Mouse (Mus musculus) thymus, postnatal 25 days (tissue): ENCODE results near the gene Pbx1.
"Not testable (repeated sequence)": the region's sequence is repeated elsewhere in the genome, so short reads cannot be mapped to it uniquely, and the experiment has no call there.

Source experiments
- DNase-seq: peaks from one replicate; pipeline ENCODE4 v3.0.0; 2022

Gene Pbx1

GRCm38 (mm10) chr1:168432232-168432280 lies at the start of gene Pbx1:
TSS of gene Pbx1 (minus strand) at chr1:168432270.
- not testable (repeated sequence) for DNase-seq

GRCm38 (mm10) chr1:168479626-168480025 lies 47.6 kb upstream of the Pbx1 start:
- no peak for DNase-seq

GRCm38 (mm10) chr1:168478829-168479228 lies 46.8 kb upstream of the Pbx1 start:
- DNase-seq: no peak

GRCm38 (mm10) chr1:168476917-168477316 lies 44.8 kb upstream of the Pbx1 start:
- no peak for DNase-seq

- DNase-seq: no peak
These were observed 44.3 kb upstream of the Pbx1 start for GRCm38 (mm10) chr1:168476216-168476897.

- no peak for DNase-seq
These were observed 43.6 kb upstream of the Pbx1 start for GRCm38 (mm10) chr1:168475579-168476208.

- DNase-seq: no peak
These were observed 41.4 kb upstream of the Pbx1 start for GRCm38 (mm10) chr1:168473255-168474069.

- no peak for DNase-seq
These were observed 40.6 kb upstream of the Pbx1 start for GRCm38 (mm10) chr1:168472545-168473254.

GRCm38 (mm10) chr1:168459426-168459825 lies 27.4 kb upstream of the Pbx1 start:
- DNase-seq: no peak

- DNase-seq: no peak
These were observed 25.2 kb upstream of the Pbx1 start for GRCm38 (mm10) chr1:168457191-168457747.

GRCm38 (mm10) chr1:168455178-168455577 lies 23.1 kb upstream of the Pbx1 start:
- DNase-seq: no peak

GRCm38 (mm10) chr1:168433671-168434070 lies 1.6 kb upstream of the Pbx1 start:
- no peak for DNase-seq

GRCm38 (mm10) chr1:168432281-168432725 lies 233 bp upstream of the Pbx1 start:
- DNase-seq: peak; percentile 75

- no peak for DNase-seq
These were observed 299 bp downstream of the Pbx1 start for GRCm38 (mm10) chr1:168431711-168432231.

GRCm38 (mm10) chr1:168430868-168431710 lies 981 bp downstream of the Pbx1 start:
- no peak for DNase-seq

- DNase-seq: no peak
These were observed 2.0 kb downstream of the Pbx1 start for GRCm38 (mm10) chr1:168429856-168430644.

- DNase-seq: no peak
These were observed 2.7 kb downstream of the Pbx1 start for GRCm38 (mm10) chr1:168429406-168429805.

- no peak for DNase-seq
These were observed 3.8 kb downstream of the Pbx1 start for GRCm38 (mm10) chr1:168428255-168428654.

- DNase-seq: no peak
These were observed 4.5 kb downstream of the Pbx1 start for GRCm38 (mm10) chr1:168427596-168427995.

- no peak for DNase-seq
These were observed 5.2 kb downstream of the Pbx1 start for GRCm38 (mm10) chr1:168426900-168427299.

- no peak for DNase-seq
These were observed 5.8 kb downstream of the Pbx1 start for GRCm38 (mm10) chr1:168426281-168426680.
